Comparison of ENCODE assay signal across 27 mouse cellular contexts in genomic region chr10:63052011-63052410, GRCm38 (mm10). TPM values are rescaled to one million over a fixed set of nuclear protein-coding genes. Genes with fewer than 3 reads are reported as not detected.
DNase-seq lines count a peak whose midpoint lies in the region; ATAC-seq and TF ChIP-seq lines count a peak whose summit lies in the region.
"Had no signal": no experiment of that assay in that cellular context is flagged by ENCODE, and none has a peak within 500 bp of the region (broad histone marks: within the 10 kb centered on the region; RNA-seq: fewer than 3 reads in every experiment).

No protein-coding gene starts in this region.

- TF ChIP-seq POLR2A in liver, adult 2 months (IDR thresholded peaks at IDR 0.05; ENCODE audit: extremely low read depth, insufficient read depth, low read length): no peak

- H3K4me1 ChIP-seq in liver, adult 2 months (ENCODE audit: control insufficient read depth, insufficient read depth, low read length): peaks cover 10% of the 10 kb centered on the region
- no peaks in the 10 kb centered on the region for H3K4me1 ChIP-seq in hindbrain, embryonic 13.5 days (replicated peaks)
- H3K4me1 ChIP-seq: embryonic facial prominence, embryonic 13.5 days; embryonic facial prominence, embryonic 15.5 days; forebrain, embryonic 12.5 days had no signal

- DNase-seq in kidney, adult 9 months: peak; percentile 50
- DNase-seq in kidney, postnatal 14 days: no peak
- peak; percentile 60 for DNase-seq in liver, adult 2 months (ENCODE audit: extremely low read depth, low read depth, low spot score)
- no peak for DNase-seq in liver
- DNase-seq in yolk sac, embryonic 10.5 days (ENCODE audit: low spot score): peak; percentile 44
- DNase-seq: adrenal gland, adult 2 months; adrenal gland, postnatal 10 days; adrenal gland, postnatal 25 days; cerebellum, adult 11 months; cerebellum, adult 18-20 months; cerebellum, adult 8-10 months; cerebellum, adult 9-11 months; cerebellum, postnatal 14 days; cerebellum, postnatal 36 days; embryo, embryonic 11 days had no signal

- TF ChIP-seq CTCF in liver, adult 2 months (IDR thresholded peaks at IDR 0.05; ENCODE audit: low read depth, low read length): no peak

- H3K9ac ChIP-seq in liver, adult 2 months (ENCODE audit: low read depth, low read length): no peak overlapping the region
- H3K9ac ChIP-seq in hindbrain, embryonic 13.5 days: no peak overlapping the region
- H3K9ac ChIP-seq: embryonic facial prominence, embryonic 13.5 days; embryonic facial prominence, embryonic 15.5 days; forebrain, embryonic 12.5 days had no signal

- no peak overlapping the region for H3K4me2 ChIP-seq in hindbrain, embryonic 13.5 days
- H3K4me2 ChIP-seq: embryonic facial prominence, embryonic 13.5 days; embryonic facial prominence, embryonic 15.5 days; forebrain, embryonic 12.5 days had no signal

- no peaks in the 10 kb centered on the region for H3K79me2 ChIP-seq in liver, adult 2 months (ENCODE audit: control insufficient read depth, insufficient read depth, low read length)

- H3K4me3 ChIP-seq in liver, adult 2 months (ENCODE audit: insufficient read depth, low read depth, low read length): no peak overlapping the region
- H3K4me3 ChIP-seq in hindbrain, embryonic 13.5 days: no peak overlapping the region
- H3K4me3 ChIP-seq: embryonic facial prominence, embryonic 13.5 days; embryonic facial prominence, embryonic 15.5 days; erythroblast, embryonic 14.5 days; forebrain, embryonic 10.5 days; forebrain, embryonic 12.5 days had no signal

- ATAC-seq in hindbrain, embryonic 13.5 days (ENCODE audit: low FRiP score): no peak
- ATAC-seq: forebrain, embryonic 14.5 days had no signal

- peak overlapping the region; percentile 33 for H3K27ac ChIP-seq in liver, adult 2 months (replicated peaks; ENCODE audit: insufficient read depth, low read depth, low read length)
- H3K27ac ChIP-seq in hindbrain, embryonic 13.5 days: no peak overlapping the region
- H3K27ac ChIP-seq: embryonic facial prominence, embryonic 13.5 days; embryonic facial prominence, embryonic 15.5 days; forebrain, embryonic 10.5 days; forebrain, embryonic 12.5 days had no signal

- H3K9me3 ChIP-seq in hindbrain, embryonic 13.5 days: no peaks in the 10 kb centered on the region
- H3K9me3 ChIP-seq: embryonic facial prominence, embryonic 13.5 days; embryonic facial prominence, embryonic 15.5 days; forebrain, embryonic 10.5 days; forebrain, embryonic 12.5 days had no signal

- peaks cover 59% of the 10 kb centered on the region for H3K36me3 ChIP-seq in liver, adult 2 months (ENCODE audit: control insufficient read depth, insufficient read depth, low read length)
- no peaks in the 10 kb centered on the region for H3K36me3 ChIP-seq in hindbrain, embryonic 13.5 days
- H3K36me3 ChIP-seq: embryonic facial prominence, embryonic 13.5 days; embryonic facial prominence, embryonic 15.5 days; forebrain, embryonic 10.5 days; forebrain, embryonic 12.5 days had no signal

- H3K27me3 ChIP-seq in liver, adult 2 months (ENCODE audit: control insufficient read depth, insufficient read depth, low read length): no peaks in the 10 kb centered on the region
- H3K27me3 ChIP-seq in hindbrain, embryonic 13.5 days: no peaks in the 10 kb centered on the region
- H3K27me3 ChIP-seq: embryonic facial prominence, embryonic 13.5 days; embryonic facial prominence, embryonic 15.5 days; forebrain, embryonic 12.5 days had no signal

- WGBS in liver, adult 2 months: 54% methylated on average over 6 of the region's 6 CpGs
- WGBS in hindbrain, embryonic 13.5 days: 82% methylated on average over 6 of the region's 6 CpGs

RNA-seq across cellular contexts. Expression of gene Pbld1, which starts 8.0 kb away (rescaled TPM):
- 226 and 238 TPM in 2 replicates for total RNA-seq in liver, adult 2 months (2014; rRNA removed)
- 166 and 174 TPM in 2 replicates for polyA plus RNA-seq in liver, adult 2 months (2012; rRNA removed)
- 1.2 and 1.6 TPM in 2 replicates for polyA plus RNA-seq in hindbrain, embryonic 13.5 days (2015; fragmentation: Nextera tagmentation; extraction: Ambion mirVana)
- total RNA-seq: common myeloid progenitor, adult 5-6 weeks had no signal
- polyA plus RNA-seq: erythroblast, embryonic 14.5 days had no signal

RNA-seq across cellular contexts. Expression of gene Pbld2, which starts 27.9 kb away (rescaled TPM):
- 115 and 119 TPM in 2 replicates for total RNA-seq in liver, adult 2 months (2014; rRNA removed)
- 90.8 and 106 TPM in 2 replicates for polyA plus RNA-seq in liver, adult 2 months (2012; rRNA removed)
- 0.88 and 1.1 TPM in 2 replicates for polyA plus RNA-seq in hindbrain, embryonic 13.5 days (2015; fragmentation: Nextera tagmentation; extraction: Ambion mirVana)
- polyA plus RNA-seq: erythroblast, embryonic 14.5 days had no signal

RNA-seq across cellular contexts. Expression of gene Hnrnph3, which starts 28.0 kb away (rescaled TPM):
- total RNA-seq in liver, adult 2 months (2014; rRNA removed): 12.9 and 14.4 TPM in 2 replicates
- polyA plus RNA-seq in liver, adult 2 months (2012; rRNA removed): 3.9 and 4.5 TPM in 2 replicates
- polyA plus RNA-seq in hindbrain, embryonic 13.5 days (2015; fragmentation: Nextera tagmentation; extraction: Ambion mirVana): 193 and 195 TPM in 2 replicates

RNA-seq across cellular contexts. Expression of gene Atoh7, which starts 47.4 kb away (rescaled TPM):
- total RNA-seq in liver, adult 2 months (2014; rRNA removed): not detected in 2 replicates
- not detected in 2 replicates for polyA plus RNA-seq in liver, adult 2 months (2012; rRNA removed)
- 1.6 and 2.1 TPM in 2 replicates for polyA plus RNA-seq in hindbrain, embryonic 13.5 days (2015; fragmentation: Nextera tagmentation; extraction: Ambion mirVana)
- total RNA-seq: adrenal gland, adult 2 months; adrenal gland, postnatal 10 days; adrenal gland, postnatal 25 days; adrenal gland, postnatal 4 days; common myeloid progenitor, adult 5-6 weeks; ES-E14; MEL had no signal
- polyA plus RNA-seq: adrenal gland, adult 2 months; C2C12; embryonic facial prominence, embryonic 13.5 days; erythroblast, embryonic 14.5 days had no signal

Comparison
In these comparisons a context has a peak if more than half of its experiments do, and no peak if none do; other contexts are left out.
1. DNase-seq: peak in kidney, adult 9 months (single experiment), liver, adult 2 months (single experiment) and yolk sac, embryonic 10.5 days (single experiment); none in kidney, postnatal 14 days (single experiment) and liver (single experiment).
2. RNA of gene Pbld1, which starts 8.0 kb away (polyA plus RNA-seq): 166 to 174 TPM in liver, adult 2 months; 1.2 to 1.6 TPM in hindbrain, embryonic 13.5 days; every median in the first group is over 10 times any median in the second.
3. RNA of gene Pbld2, which starts 27.9 kb away (polyA plus RNA-seq): 90.8 to 106 TPM in liver, adult 2 months; 0.88 to 1.1 TPM in hindbrain, embryonic 13.5 days; every median in the first group is over 10 times any median in the second.
4. RNA of gene Hnrnph3, which starts 28.0 kb away (polyA plus RNA-seq): 193 to 195 TPM in hindbrain, embryonic 13.5 days; 3.9 to 4.5 TPM in liver, adult 2 months; every median in the first group is over 10 times any median in the second.